Mouse (Mus musculus) erythroblast, embryonic 14.5 days (primary cell): ENCODE measurements around the gene Borcs6. TPM values are rescaled to one million over a fixed set of nuclear protein-coding genes. Genes with fewer than 3 reads are reported as not detected.

ENCODE experiments used
- H3K27me3 ChIP-seq: 2 replicates; pipeline ENCODE4 v1.6.1; 2012; ENCODE audit warnings: inconsistent platforms; ENCODE audit not compliant: control insufficient read depth
- H3K36me3 ChIP-seq: 2 replicates; pipeline ENCODE4 v1.6.1; 2012; ENCODE audit warnings: mild to moderate bottlenecking, inconsistent platforms; ENCODE audit not compliant: control insufficient read depth
- H3K4me1 ChIP-seq: 2 replicates; pipeline ENCODE4 v1.6.1; 2012; ENCODE audit warnings: inconsistent platforms; ENCODE audit not compliant: control insufficient read depth
- H3K4me3 ChIP-seq: replicated peaks from 2 replicates; pipeline ENCODE3; 2012; ENCODE audit warnings: moderate library complexity, mild to moderate bottlenecking, inconsistent platforms
- H3K9me3 ChIP-seq: 2 replicates; pipeline ENCODE4 v1.6.1; 2012; ENCODE audit warnings: low read length, inconsistent platforms, mixed read lengths; ENCODE audit not compliant: control insufficient read depth
- GATA1 ChIP-seq: IDR thresholded peaks from 2 replicates; pipeline ENCODE4 v1.6.1; 2012; ENCODE audit warnings: low read length, inconsistent platforms, mixed read lengths
- TAL1 ChIP-seq: IDR thresholded peaks from 3 replicates; pipeline ENCODE4 v1.6.1; 2012; ENCODE audit warnings: low read length, inconsistent platforms, mixed read lengths
- polyA plus RNA-seq: library from polyadenylated mRNA; stranded (reverse); fragments of >175 nt; gene quantifications from 2 replicates; pipeline ENCODE4 v1.2.3, GENCODE M21; 2012

Gene Borcs6
- polyA plus RNA-seq, 1 experiment: 2.0 TPM

DNA sequence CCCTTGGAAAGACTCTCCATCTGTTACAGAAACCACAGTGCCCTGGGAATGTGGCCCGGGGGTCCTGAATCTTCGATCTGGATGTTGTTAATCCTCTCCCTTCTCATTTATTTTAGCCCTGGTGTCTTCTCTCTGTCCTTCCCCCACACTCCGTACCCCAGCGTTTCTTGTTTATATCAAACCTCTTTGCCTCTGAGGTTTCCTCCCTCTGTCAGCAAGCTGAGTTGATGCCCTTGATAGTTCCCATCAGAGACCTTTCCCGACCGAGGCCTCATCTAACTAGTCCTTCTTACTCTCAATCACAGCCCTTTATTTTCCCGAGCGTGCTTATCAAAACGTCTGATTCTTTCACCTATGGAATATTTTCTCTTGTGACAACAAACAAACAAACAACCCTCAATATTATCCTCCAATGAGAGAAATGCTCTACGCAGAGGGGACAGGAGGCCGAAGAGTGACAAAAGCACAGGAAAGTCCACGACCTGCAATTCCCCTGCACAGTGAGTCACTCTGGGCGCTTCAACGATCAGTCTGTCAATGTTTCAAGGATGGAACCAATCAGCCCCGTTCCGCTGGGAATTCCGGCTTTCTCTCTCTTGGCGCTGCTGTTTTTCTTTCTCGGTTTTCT lies 674 bp upstream of the Borcs6 start:
- Histone ChIP-seq H3K4me1 (peaks cover 57% of the 10 kb centered on the region), H3K27me3 (no peaks in the 10 kb centered on the region), H3K4me3 (peak overlapping the region; percentile 77), H3K36me3 (peaks cover 13% of the 10 kb centered on the region), H3K9me3 (no peaks in the 10 kb centered on the region)
- TF ChIP-seq GATA1 (no peak), TAL1 (no peak)

DNA sequence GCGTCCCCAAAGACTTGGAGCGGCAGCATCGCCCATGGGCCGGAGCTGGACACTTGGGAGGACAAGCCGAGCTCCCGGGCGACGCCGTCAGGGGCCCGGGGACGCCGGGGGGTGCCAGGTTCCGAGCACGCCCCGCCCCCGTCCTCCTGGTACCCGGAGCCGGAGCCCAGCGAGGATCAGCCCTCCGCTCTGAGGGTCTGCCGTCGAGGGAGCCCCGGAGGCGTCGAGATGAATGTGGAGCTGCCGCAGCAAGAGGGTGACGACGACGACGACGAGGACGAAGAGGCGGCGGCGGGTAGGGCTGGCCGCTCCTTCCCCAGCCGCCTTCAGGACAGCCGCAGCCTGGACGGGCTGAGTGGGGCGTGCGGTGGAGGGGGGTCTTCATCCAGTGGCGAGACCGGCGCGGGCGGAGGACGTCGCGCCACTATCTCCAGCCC lies 476 bp downstream of the Borcs6 start:
- Histone ChIP-seq H3K9me3 (no peaks in the 10 kb centered on the region), H3K4me1 (peaks cover 64% of the 10 kb centered on the region), H3K27me3 (no peaks in the 10 kb centered on the region), H3K36me3 (peaks cover 6% of the 10 kb centered on the region), H3K4me3 (peak overlapping the region; percentile 77)
- no peak for TF ChIP-seq GATA1
- no peak for TF ChIP-seq TAL1

DNA sequence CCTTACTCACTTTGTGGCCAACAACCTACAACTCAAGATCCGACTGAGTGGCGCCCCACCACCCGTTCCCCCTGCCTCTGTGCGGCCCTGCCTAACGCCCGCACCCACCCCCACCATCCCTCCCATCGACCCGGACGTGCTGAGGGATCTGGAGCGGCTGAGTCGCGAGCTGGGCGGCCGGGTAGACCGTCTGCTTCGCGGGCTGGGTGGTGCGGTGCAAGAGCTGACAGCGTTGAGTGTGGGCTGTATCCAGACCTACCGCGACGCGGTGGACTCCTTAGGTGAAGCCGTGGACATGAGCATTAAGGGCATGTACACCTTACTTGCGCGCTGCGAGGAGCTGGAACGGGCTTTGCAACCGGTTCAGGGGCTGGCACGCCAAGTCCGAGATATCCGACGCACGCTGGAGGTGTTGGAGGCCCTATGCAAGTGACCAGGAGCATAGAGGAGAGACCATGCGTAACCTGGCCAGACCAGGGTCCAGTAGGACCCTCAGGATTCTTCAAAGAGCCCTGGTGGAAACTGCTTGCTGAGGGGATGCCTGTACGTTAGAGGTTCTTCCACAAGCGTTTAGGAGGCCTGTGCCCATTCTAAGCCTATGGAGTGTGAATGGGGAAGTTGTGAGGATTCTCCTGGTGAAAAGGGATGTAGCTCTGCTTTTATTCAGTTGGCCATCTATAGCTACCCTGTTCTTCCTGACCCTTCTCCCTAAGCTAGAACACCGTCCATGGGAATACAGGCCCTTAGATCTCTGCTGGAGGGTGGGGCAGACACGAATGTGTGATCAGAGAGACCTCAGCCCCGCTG lies 1.1 kb downstream of the Borcs6 start:
- peaks cover 63% of the 10 kb centered on the region for H3K4me1 ChIP-seq
- no peaks in the 10 kb centered on the region for H3K9me3 ChIP-seq

DNA sequence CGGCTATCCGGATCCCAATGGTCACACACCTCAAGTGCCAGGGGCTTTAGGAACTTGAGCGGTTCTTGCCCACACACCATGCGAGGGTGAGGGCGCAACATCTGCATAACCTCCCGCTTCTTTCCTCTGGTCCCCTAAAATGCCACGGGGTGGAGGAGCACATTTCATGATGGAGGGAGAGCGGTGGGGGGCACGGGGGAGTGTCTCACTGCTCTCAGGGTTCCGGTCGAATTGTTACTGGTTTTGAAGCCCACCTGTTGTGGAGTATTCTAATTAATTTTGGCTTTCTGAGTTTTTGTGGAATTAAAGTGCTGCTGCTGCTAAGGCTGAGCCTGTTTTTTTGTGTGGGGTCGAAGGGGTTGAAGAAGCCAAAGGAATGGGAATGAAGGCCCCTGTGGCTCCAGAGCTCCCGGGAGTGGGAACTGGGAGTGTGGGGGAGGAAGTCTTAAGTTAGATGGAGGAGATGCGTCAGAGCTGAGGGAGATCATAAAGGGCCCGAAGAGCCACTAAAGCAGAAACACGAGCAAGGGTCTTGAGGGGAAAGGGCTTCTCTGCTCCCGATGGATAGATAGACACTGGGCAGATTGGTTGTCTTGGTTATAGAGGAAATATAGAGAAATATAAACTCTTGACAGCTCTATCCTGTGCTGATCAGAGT lies 1.9 kb downstream of the Borcs6 start:
- Histone ChIP-seq H3K27me3 (no peaks in the 10 kb centered on the region), H3K4me3 (peak overlapping the region; percentile 77), H3K9me3 (no peaks in the 10 kb centered on the region), H3K36me3 (no peaks in the 10 kb centered on the region), H3K4me1 (peaks cover 71% of the 10 kb centered on the region)
- TF ChIP-seq TAL1: no peak

More for the DNA sequence above, 1.1 kb downstream of the Borcs6 start:
- H3K36me3 ChIP-seq: no peaks in the 10 kb centered on the region
- TF ChIP-seq GATA1 (no peak), TAL1 (no peak)
- H3K4me3 ChIP-seq: peak overlapping the region; percentile 77
- no peaks in the 10 kb centered on the region for H3K27me3 ChIP-seq

DNA sequence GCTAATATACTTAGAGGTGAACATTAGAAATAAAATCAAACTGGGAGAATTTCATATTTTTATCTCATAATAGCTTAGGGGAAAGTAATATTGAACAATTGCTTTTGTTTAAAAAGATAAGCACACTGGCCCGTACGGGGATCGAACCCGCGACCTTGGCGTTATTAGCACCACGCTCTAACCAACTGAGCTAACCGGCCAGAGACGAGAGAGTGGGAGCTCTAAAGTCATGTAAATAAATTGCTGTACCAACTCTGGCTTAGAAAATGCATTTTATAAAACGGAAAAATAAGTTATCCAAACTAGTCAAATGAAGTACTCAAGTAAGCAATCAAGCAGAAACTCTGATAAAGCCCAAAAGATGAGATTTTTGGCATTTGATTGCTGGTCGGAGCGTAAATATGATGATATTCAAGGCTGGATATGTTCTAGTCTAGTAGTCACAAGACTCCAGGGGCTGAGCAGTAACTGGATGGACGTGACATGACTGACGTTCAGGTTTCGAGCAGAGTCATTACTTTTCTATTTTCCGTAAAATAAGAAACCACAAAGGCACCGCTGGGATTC lies 2.8 kb downstream of the Borcs6 start:
- no peak for TF ChIP-seq GATA1
- Histone ChIP-seq H3K4me1 (peaks cover 80% of the 10 kb centered on the region), H3K9me3 (no peaks in the 10 kb centered on the region), H3K4me3 (peak overlapping the region; percentile 80), H3K36me3 (no peaks in the 10 kb centered on the region), H3K27me3 (no peaks in the 10 kb centered on the region)

DNA sequence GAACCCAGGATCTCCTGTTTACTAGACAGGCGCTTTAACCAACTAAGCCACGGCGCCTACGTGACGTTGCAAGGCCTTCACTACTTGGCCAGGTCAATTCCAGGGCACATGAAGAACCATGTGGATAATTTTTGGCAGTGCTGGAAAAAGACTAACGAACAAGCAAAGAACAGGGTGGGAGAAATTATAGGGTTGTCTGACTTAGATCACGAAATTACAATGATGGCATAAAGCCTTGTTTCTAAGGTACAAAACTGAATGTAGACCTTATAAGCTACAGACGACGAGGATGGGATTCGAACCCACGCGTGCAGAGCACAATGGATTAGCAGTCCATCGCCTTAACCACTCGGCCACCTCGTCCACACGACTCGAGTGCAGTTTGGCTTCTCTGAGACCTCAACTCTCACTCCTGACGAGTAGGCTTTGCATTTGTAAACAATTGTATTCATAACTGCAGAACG lies 3.3 kb downstream of the Borcs6 start:
- Histone ChIP-seq H3K4me3 (peak overlapping the region; percentile 80), H3K27me3 (no peaks in the 10 kb centered on the region), H3K4me1 (peaks cover 82% of the 10 kb centered on the region), H3K9me3 (no peaks in the 10 kb centered on the region), H3K36me3 (no peaks in the 10 kb centered on the region)
- TF ChIP-seq GATA1: no peak
- TF ChIP-seq TAL1: no peak

DNA sequence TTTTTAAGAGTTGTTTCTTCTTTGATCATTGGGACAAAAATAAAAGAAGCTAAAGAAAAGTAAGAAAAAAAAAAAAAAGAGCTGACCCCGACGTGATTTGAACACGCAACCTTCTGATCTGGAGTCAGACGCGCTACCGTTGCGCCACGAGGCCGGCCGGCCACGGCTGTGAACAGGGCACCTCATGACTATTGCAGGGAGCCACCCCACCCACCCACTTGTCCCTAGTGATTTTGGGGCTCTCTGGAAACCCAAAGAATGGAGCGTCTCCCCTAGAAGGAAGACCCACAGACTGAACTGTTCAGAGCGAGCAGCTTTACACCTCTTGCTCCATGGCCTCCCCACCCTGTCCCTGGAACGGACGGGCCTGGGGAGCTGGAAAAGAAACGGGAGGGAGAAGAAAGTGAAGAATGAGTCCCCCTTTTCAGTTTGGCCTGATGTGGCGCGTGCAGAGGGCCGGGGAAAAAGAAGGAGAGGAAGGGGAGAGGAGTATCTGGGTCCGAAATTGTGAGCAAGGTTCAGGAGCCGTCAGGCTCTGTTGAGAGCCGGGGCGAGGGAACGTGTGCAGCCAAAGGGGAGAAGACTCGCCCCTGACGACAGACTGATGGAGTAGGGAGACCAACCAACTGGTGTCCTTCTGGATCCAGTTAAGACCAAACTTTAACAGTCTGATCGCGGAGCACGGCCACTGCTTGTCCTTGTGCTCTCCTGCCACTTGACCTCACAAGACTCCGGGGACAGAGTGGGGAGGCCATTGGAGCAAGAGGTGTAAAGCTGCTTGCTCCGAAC lies 4.1 kb downstream of the Borcs6 start:
- H3K4me3 ChIP-seq: peak overlapping the region; percentile 80
- TF ChIP-seq TAL1 (no peak), GATA1 (no peak)
- no peaks in the 10 kb centered on the region for H3K36me3 ChIP-seq
- peaks cover 74% of the 10 kb centered on the region for H3K4me1 ChIP-seq
- no peaks in the 10 kb centered on the region for H3K27me3 ChIP-seq
- H3K9me3 ChIP-seq: no peaks in the 10 kb centered on the region

DNA sequence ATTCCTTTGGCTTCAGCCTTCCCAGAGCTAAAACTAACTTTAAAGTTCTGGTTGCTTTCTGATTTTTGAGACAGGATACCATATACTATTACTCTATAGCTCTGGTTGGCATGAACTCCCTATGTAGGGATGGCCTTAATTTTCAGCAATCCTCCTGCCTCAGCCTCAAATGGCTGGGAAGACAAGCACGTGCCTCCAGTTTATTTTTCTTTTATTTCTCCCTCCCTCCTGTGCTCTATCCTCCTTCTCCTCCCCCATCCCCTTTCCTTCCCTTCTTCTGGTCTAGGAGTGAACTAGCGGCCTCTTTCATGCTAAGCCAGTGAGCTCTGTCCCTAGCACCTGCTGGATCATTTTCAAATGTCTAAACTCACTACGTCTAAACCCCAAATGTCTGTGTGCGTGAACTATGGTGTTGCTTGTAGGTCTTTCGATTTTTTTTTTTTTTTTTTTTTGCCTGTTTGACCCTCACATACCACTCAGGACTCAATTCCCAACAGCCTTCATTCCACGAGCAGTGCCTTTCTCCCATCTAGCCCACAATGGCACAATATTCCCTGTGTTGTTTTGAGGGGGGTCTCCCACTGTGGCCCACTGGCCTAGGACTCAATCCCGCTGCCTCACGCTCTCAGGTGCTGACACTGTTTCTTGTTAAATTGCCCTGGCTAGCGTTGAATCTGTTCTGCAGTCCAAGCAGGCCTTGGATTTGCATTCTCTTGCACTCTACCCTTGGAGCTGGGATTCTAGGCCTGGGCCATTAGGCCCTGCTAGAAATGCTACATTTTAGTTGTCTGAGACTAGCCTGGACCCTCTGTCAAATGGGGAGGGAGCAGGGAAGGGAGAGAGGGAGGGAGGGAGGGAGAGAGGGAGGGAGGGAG lies 5.0 kb downstream of the Borcs6 start:
- Histone ChIP-seq H3K27me3 (no peaks in the 10 kb centered on the region), H3K4me3 (peak overlapping the region; percentile 80), H3K4me1 (peaks cover 74% of the 10 kb centered on the region), H3K36me3 (no peaks in the 10 kb centered on the region), H3K9me3 (no peaks in the 10 kb centered on the region)
- TF ChIP-seq TAL1: no peak
- TF ChIP-seq GATA1: no peak
